Mouse (Mus musculus) liver, embryonic 14.5 days (tissue): ENCODE data around the gene Prkar1a. TPM values are rescaled to one million over a fixed set of nuclear protein-coding genes. Genes with fewer than 3 reads are reported as not detected.
A peak's percentile ranks its signal among the peaks of the same experiment; 100 is the strongest.

Source experiments
- ATAC-seq: fragments of 200-750 bp; cut with Nextera tagmentation; 2 replicates; pipeline ENCODE4 v1.8.0; 2017; ENCODE audit warnings: moderate number of reproducible peaks, mild to moderate bottlenecking, moderate library complexity; ENCODE audit not compliant: insufficient read depth
- DNase-seq, 3 experiments: peaks; one replicate each; pipeline ENCODE4 v3.0.0-alpha.2; 2012 to 2013; ENCODE audit warnings: low read depth in 3 of 3, low spot score in 3 of 3
- H3K27ac ChIP-seq: fragments of 300-500 bp; sonication (generic); 2 replicates; pipeline ENCODE4 v1.5.1; 2014; ENCODE audit warnings: moderate library complexity, mild to moderate bottlenecking, control low read depth, inconsistent platforms
- H3K27me3 ChIP-seq: fragments of 300-500 bp; sonication (generic); 2 replicates; pipeline ENCODE4 v1.6.1; 2014; ENCODE audit warnings: mild to moderate bottlenecking, low read length, moderate library complexity; ENCODE audit not compliant: control insufficient read depth, insufficient read depth
- H3K36me3 ChIP-seq: fragments of 300-500 bp; sonication (generic); replicated peaks from 2 replicates; pipeline ENCODE4 v1.6.1; 2014; ENCODE audit warnings: low read depth; ENCODE audit not compliant: control insufficient read depth, insufficient read depth
- H3K4me1 ChIP-seq, 2 experiments: fragments of 200-500 bp in 1 of 2; fragments of 300-500 bp in 1 of 2; sonication (generic) in 1 of 2; replicated peaks; 2 replicates each; pipeline ENCODE4 v1.6.1; 2012 to 2014; ENCODE audit warnings: antibody characterized with exemption in 1 of 2, inconsistent platforms in 1 of 2, low read length in 1 of 2; ENCODE audit not compliant: control insufficient read depth in 2 of 2, insufficient read depth in 2 of 2
- H3K4me2 ChIP-seq: fragments of 300-500 bp; sonication (generic); 2 replicates; pipeline ENCODE4 v1.6.1; 2014; ENCODE audit warnings: low read depth, mild to moderate bottlenecking, control low read depth, moderate library complexity
- H3K4me3 ChIP-seq, 2 experiments: fragments of 200-500 bp in 1 of 2; fragments of 300-500 bp in 1 of 2; sonication (generic) in 1 of 2; 2 replicates each; pipeline ENCODE4 v1.5.1; 2012 to 2014; ENCODE audit warnings: low read depth in 2 of 2, low read length in 2 of 2, mild to moderate bottlenecking in 2 of 2, control low read depth in 1 of 2, inconsistent platforms in 1 of 2, moderate library complexity in 1 of 2; ENCODE audit not compliant: insufficient read depth in 1 of 2
- H3K9ac ChIP-seq: fragments of 300-500 bp; sonication (generic); replicated peaks from 2 replicates; pipeline ENCODE4 v1.6.1; 2014; ENCODE audit warnings: mild to moderate bottlenecking, control low read depth, moderate library complexity
- H3K9me3 ChIP-seq: fragments of 300-500 bp; sonication (generic); 2 replicates; pipeline ENCODE4 v1.6.1; 2016; ENCODE audit warnings: low read length, mixed read lengths; ENCODE audit not compliant: control insufficient read depth
- CTCF ChIP-seq: IDR thresholded peaks from 2 replicates; pipeline ENCODE4 v1.5.1; 2016; ENCODE audit warnings: antibody characterized with exemption, low read depth, control low read depth
- EP300 ChIP-seq: IDR thresholded peaks from 2 replicates; pipeline ENCODE4 v1.6.1; 2016; ENCODE audit warnings: antibody characterized with exemption, low read depth
- WGBS: fragments of 180-500 bp; shearing (Covaris S2); extraction: QIAGEN DNeasy Blood & Tissue Kit; methylation state at CpG from one replicate; pipeline ENCODE4 v1.1.7; 2014; ENCODE audit not compliant: insufficient replicate concordance; 5-methylcytosine and 5-hydroxymethylcytosine counted together
- polyA plus RNA-seq, 2 experiments: library from polyadenylated mRNA; depleted of rRNA in 1 of 2; stranded (reverse) in 1 of 2; unstranded in 1 of 2; fragments of >200 nt; fragmentation: Nextera tagmentation in 1 of 2; extraction: Ambion mirVana in 1 of 2; gene quantifications; 2 replicates each; pipeline versions ENCODE4 v1.2.1 to v1.2.3; 2012 to 2014

Prkar1a gene
- polyA plus RNA-seq, 2 experiments: 43.9 to 115 TPM

DNA sequence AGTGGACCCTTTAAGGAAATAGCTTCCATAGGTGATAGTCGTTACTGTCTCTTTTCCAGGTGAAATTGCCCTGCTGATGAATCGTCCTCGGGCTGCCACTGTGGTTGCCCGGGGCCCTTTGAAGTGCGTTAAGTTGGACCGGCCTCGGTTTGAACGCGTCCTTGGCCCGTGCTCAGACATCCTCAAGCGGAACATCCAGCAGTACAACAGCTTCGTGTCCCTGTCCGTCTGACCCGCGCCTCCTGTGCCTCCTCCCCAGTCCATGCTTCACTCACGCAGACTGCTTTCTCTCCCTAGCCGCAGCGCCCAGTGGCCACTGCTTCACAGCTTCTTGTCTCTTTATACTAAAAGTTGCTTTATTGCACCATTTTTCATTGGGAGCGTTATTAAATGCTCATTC, 18.2 kb downstream of the Prkar1a start:
- Histone ChIP-seq H3K4me2 (no peak overlapping the region), H3K27me3 (no peaks in the 10 kb centered on the region), H3K4me1 (no peaks in the 10 kb centered on the region), H3K9ac (no peak overlapping the region), H3K9me3 (no peaks in the 10 kb centered on the region), H3K4me3 (no peak overlapping the region), H3K27ac (no peak overlapping the region), H3K36me3 (peaks cover 65% of the 10 kb centered on the region)
- ATAC-seq: no peak
- DNase-seq: no peak
- 88% methylated on average over 19 of the region's 19 CpGs for WGBS
- no peak for TF ChIP-seq CTCF
- TF ChIP-seq EP300: no peak

DNA sequence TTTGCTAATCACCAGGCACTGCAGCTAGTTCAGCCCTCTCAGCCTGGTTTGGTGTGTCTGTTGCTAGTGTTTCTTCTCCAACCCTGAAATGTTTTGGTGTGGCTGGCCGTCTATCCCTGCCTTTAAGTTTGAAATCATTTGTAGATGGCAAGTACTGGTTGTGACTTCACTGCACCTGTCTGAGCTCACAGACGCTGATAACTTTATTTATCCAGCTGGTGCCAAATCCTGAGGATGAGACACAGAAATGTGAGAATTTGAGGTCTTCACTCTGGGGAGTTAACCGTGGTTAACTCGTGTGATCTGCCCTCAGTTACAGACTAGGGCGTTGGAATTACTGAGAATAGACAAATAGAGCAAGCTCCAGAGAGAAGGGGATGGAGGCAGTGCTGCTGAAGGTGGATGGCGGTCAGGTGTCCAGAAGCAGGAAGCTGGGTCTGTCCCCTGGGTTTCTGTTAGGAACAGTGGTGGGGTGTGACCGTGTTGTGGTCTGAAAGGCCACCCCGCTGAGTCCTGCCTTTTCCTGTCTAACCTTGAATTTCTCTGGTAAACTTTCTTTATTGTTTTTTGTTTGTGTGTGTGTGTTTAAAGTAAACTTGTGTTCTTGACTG, 19.0 kb downstream of the Prkar1a start:
- Histone ChIP-seq H3K27me3 (no peaks in the 10 kb centered on the region), H3K9me3 (no peaks in the 10 kb centered on the region), H3K36me3 (peaks cover 58% of the 10 kb centered on the region), H3K4me3 (no peak overlapping the region), H3K4me1 (no peaks in the 10 kb centered on the region), H3K4me2 (no peak overlapping the region), H3K9ac (no peak overlapping the region), H3K27ac (no peak overlapping the region)
- WGBS: 69% methylated on average over 8 of the region's 8 CpGs
- TF ChIP-seq CTCF (no peak), EP300 (no peak)
- no peak for DNase-seq
- no peak for ATAC-seq

DNA sequence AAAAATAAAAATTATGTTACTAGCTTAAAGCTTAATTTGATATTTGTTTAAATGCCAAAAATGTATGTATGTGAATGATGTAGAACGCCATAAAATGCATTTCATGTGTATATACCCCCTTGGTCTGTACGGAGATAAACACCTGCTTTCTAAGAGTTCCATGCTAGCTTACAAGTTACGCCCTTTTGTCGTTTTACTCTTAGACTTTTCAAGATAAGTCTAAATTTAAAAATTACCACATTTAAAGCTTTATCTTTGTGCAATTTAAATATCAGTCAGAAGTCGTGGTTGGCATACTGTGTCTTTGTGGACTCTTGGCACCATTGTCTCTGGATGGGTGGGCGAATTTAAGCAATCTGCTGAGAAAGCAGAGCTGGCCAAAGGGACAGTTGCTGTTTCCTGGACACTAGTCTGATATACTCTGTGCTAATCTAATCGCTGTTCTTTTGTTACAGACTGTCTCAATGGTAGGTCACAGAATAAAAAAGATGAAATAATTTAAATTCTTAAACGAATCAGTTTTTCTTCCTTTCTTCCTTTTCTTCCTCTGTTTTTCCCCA, 20.0 kb downstream of the Prkar1a start:
- ATAC-seq (no peak), DNase-seq (no peak)
- H3K4me3 ChIP-seq: no peak overlapping the region
- H3K4me2 ChIP-seq: no peak overlapping the region
- H3K9me3 ChIP-seq: no peaks in the 10 kb centered on the region
- 54% methylated on average over 8 of the region's 8 CpGs for WGBS
- H3K27ac ChIP-seq: no peak overlapping the region
- peaks cover 49% of the 10 kb centered on the region for H3K36me3 ChIP-seq
- no peaks in the 10 kb centered on the region for H3K4me1 ChIP-seq
- no peaks in the 10 kb centered on the region for H3K27me3 ChIP-seq
- TF ChIP-seq CTCF (no peak), EP300 (no peak)
- no peak overlapping the region for H3K9ac ChIP-seq

DNA sequence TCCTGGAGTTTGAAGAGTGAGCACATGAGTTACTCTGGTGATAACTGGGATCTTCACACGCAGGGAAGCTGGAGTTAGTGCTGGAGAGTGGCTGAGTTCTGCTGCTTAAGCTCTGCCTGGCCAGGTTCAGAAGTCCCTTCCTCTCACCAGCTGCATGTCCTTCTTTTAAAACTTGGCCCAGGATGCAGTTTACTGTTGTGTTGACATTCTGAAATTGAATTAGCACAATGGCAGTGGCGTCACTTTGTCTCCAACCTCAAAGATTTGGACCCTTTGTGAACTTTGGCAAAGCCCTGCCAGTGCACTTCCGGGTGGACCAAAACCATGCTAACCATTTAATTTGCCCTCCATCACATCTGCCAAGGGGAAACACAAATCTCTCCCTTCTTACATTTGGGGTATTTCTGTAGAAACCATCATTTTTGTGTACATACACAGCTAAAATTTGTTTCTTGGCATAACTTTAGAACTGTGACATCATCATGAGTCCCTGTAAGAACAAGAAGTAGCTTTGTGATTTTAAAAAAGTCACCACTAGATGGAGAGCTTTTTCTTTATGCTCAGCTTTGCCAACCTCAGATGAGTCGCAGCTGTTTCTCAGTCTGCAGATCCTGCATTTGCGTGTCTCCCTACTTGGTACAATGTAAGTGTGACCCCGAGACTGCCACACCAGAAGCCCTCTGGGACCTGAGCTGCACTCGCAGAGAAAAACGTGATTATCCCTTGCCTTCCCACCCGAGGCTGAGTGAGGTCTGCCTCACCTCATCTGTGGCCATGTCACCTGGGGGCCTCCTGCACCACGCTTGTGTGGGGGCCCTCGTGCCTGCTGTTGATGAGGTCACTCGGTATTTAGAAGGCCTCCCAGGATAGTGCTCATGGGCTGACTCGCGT, 21.1 kb downstream of the Prkar1a start:
- no peaks in the 10 kb centered on the region for H3K9me3 ChIP-seq
- peak; percentile 44; the same call in 1 of the 2 replicates for TF ChIP-seq CTCF
- TF ChIP-seq EP300: no peak
- H3K9ac ChIP-seq: no peak overlapping the region
- ATAC-seq (no peak), DNase-seq (no peak)
- peaks cover 40% of the 10 kb centered on the region for H3K36me3 ChIP-seq
- 63% methylated on average over 14 of the region's 14 CpGs for WGBS
- H3K4me1 ChIP-seq: no peaks in the 10 kb centered on the region
- no peak overlapping the region for H3K4me2 ChIP-seq
- H3K27ac ChIP-seq: no peak overlapping the region
- H3K4me3 ChIP-seq: no peak overlapping the region
- no peaks in the 10 kb centered on the region for H3K27me3 ChIP-seq
